Mouse (Mus musculus): Measurements from ENCODE around the gene Chrdl1. TPM values are rescaled to one million over a fixed set of nuclear protein-coding genes. Genes with fewer than 3 reads are reported as not detected.

The Chrdl1 gene
- 0.37 and 0.44 TPM in 2 replicates for total RNA-seq (2017)

DNA sequence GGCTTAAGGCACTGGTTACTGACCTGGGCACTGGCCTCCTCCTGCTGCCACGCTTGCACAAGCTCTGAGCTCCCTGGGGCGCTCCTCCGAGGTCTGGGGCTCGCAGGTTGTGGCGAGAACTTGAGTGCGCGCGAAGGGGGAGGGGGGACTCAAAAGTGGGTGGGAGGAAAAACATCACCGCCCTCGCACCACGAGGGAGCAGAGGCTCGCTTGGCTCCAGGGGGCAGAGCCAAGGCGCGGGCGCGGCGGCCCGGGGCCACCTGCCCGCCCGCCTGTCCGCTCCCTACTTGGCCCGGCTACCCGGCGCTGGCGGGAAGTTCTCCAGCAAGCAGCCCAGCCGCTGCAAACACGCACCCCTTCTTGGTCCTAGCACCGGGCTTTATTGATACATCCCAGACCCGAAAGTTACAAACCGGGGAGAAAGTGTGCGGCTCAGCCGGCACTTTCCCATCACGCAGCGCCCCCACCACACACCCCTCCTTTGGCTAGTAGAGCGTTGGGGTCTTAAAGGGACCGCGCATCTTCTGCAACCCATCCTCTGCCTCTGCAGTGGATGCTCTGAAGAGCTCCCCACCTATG lies at the start of gene Chrdl1:
Gene Chrdl1, minus strand, starts transcription at position 472 of the 579 bp plus-strand sequence.
- peak; percentile 60 for ATAC-seq (replicated peaks; ENCODE audit: low read depth, poor library complexity, severe bottlenecking)

- ATAC-seq (replicated peaks; ENCODE audit: low read depth, poor library complexity, severe bottlenecking): no peak
Measured at GRCm38 (mm10) chrX:143442638-143443037, 48.6 kb upstream of the Chrdl1 start.

GRCm38 (mm10) chrX:143404601-143405000 lies 10.5 kb upstream of the Chrdl1 start:
- no peak for ATAC-seq (replicated peaks; ENCODE audit: low read depth, poor library complexity, severe bottlenecking)

- no peak for ATAC-seq (replicated peaks; ENCODE audit: low read depth, poor library complexity, severe bottlenecking)
Measured at GRCm38 (mm10) chrX:143366256-143366959, 27.7 kb downstream of the Chrdl1 start.

- no peak for ATAC-seq (replicated peaks; ENCODE audit: low read depth, poor library complexity, severe bottlenecking)
Measured at GRCm38 (mm10) chrX:143347227-143347626, 46.8 kb downstream of the Chrdl1 start.

DNA sequence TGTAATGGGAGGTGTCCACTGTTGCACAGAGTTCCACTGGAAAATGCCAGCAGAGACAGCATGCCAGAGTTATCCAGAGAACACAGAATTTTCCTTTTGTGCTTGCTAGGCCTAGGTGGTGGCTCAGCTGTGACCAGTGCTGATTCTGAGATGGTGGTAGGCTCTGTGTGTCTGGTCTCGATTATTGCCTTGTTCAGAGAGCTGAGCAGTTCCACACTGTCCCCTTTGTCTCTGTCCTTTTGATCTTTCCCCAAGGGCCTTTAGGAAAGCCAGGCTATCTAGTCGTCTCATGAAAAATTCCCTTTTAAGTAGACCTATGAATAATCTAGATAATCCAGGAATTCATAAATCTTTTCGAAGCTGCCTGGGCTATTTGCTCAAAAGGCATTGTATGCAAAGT lies 47.3 kb downstream of the Chrdl1 start:
- ATAC-seq (replicated peaks; ENCODE audit: low read depth, poor library complexity, severe bottlenecking): no peak

GRCm38 (mm10) chrX:143344509-143345495 lies 49.3 kb downstream of the Chrdl1 start:
- ATAC-seq (replicated peaks; ENCODE audit: low read depth, poor library complexity, severe bottlenecking): no peak

DNA sequence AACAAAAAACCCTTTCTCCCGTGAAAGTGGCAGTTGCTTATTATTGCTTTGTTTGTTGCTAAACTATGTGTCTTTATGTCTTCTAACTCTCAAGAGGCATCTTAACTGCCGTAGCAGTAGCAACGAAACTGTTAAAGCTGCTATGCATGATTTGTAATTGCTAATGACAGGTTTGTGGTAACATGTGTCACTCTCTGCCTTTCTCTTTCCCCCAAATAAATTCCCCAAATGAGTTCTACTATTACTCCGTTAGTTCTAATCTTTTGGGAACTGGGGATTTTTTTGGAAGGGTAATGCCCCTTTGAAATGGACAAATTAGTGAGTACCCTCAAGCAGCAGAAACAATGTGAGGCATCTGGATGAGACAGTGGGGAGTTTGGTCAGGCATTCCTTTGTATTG lies 55.9 kb downstream of the Chrdl1 start:
- ATAC-seq (replicated peaks; ENCODE audit: low read depth, poor library complexity, severe bottlenecking): no peak

- ATAC-seq (replicated peaks; ENCODE audit: low read depth, poor library complexity, severe bottlenecking): no peak
Measured at GRCm38 (mm10) chrX:143337561-143337960, 56.5 kb downstream of the Chrdl1 start.

- no peak for ATAC-seq (replicated peaks; ENCODE audit: low read depth, poor library complexity, severe bottlenecking)
Measured at GRCm38 (mm10) chrX:143336661-143337060, 57.4 kb downstream of the Chrdl1 start.

GRCm38 (mm10) chrX:143335846-143336245 lies 58.2 kb downstream of the Chrdl1 start:
- no peak for ATAC-seq (replicated peaks; ENCODE audit: low read depth, poor library complexity, severe bottlenecking)

DNA sequence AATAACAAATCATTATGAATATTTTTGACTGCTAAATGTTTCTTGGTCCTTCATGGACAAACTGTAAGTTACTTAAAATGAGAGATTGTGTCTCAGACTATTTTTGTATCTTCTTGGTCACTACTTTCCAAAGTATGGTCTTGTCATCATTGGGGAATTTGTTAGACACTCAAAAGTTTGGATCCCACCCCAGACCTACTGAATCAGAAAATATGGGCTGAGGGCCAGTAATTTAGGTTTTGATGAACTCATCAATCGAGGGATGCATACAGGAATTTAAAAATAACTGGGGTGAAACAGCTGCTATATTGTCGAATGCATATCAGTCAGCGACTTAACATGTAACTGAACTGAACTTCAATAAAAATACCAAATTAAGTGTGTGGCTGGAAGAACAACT lies 80.9 kb downstream of the Chrdl1 start:
- no peak for ATAC-seq (replicated peaks; ENCODE audit: low read depth, poor library complexity, severe bottlenecking)

GRCm38 (mm10) chrX:143294726-143295125 lies 99.3 kb downstream of the Chrdl1 start:
- ATAC-seq (replicated peaks; ENCODE audit: low read depth, poor library complexity, severe bottlenecking): no peak

DNA sequence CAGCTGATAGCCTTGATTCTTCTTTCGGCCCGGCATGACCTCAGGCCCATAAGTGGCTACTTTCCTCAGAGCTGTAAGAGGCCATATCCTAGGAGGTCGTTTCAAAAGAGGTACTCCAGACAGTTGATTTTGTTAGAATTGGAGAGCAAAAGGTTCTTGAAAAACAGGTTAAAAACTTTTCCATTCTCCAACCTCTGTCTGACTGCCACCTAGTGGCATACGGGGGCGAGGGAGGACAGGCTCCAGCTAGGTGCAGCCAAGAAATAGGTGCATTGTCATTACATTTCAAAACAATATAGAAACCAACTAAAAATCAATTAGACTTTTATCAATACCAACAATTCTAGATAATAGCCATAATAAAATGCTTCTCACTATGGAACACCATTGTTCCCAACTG lies 118.9 kb downstream of the Chrdl1 start:
- no peak for ATAC-seq (replicated peaks; ENCODE audit: low read depth, poor library complexity, severe bottlenecking)

GRCm38 (mm10) chrX:143250709-143251108 lies 143.4 kb downstream of the Chrdl1 start:
- no peak for ATAC-seq (replicated peaks; ENCODE audit: low read depth, poor library complexity, severe bottlenecking)

Other genes with a start within 250 kb of the Chrdl1 start
- gene Pak3, start 124.3 kb upstream of the Chrdl1 start, total RNA-seq (2017): under 0.01 TPM in 1 of 2 replicates, not detected in the other